Mouse (Mus musculus) heart, adult 10 weeks (tissue): ENCODE data around the gene Tmem181a. TPM values are rescaled to one million over a fixed set of nuclear protein-coding genes. Genes with fewer than 3 reads are reported as not detected.

Experiments used
- polyA plus RNA-seq: library from polyadenylated mRNA; stranded (reverse); fragments of 350-450 nt; fragmentation: Illumina TruSeq; extraction: RNeasy Lipid Tissue Mini Kit (QIAGEN cat#74804); gene quantifications from one replicate; pipeline ENCODE4 v1.2.3, GENCODE M21; 2014; ENCODE audit warnings: low read depth, low replicate concordance

Tmem181a gene
- polyA plus RNA-seq: 9.6 TPM

DNA sequence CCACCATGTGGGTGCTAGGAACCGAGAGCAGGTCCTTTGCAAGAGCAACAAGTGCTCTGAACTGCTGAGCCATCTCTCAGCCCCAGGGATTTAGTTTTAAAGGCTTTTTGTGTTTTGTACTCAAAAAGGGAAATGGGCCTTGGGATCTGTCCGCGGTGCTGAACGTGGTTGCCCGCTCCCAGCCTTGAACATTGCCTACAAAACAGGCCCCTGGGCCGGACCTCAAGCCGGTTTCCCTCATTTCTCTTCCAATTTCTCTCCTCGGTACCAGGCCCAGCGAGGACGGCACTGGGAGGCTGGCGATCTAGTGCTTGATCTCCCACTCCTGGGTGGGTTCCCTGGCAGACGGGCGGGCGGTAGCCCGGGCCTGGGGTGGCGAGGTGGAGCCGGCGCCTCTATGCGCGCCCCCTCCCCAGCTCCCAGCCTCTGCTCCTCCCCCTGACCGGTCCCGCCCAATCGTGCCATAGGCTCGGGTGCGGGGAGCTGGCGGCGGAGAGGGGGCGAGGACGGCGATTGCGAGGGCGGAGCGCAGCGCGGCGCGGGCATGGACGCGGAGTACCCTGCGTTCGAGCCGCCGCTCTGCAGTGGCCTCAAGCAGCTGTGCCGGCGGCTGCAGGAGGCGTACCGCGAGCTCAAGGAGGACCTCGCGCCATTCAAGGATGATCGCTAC lies at the start of gene Tmem181a:
Gene Tmem181a (plus strand): TSS at position 461 of the 670 bp plus-strand sequence.

DNA sequence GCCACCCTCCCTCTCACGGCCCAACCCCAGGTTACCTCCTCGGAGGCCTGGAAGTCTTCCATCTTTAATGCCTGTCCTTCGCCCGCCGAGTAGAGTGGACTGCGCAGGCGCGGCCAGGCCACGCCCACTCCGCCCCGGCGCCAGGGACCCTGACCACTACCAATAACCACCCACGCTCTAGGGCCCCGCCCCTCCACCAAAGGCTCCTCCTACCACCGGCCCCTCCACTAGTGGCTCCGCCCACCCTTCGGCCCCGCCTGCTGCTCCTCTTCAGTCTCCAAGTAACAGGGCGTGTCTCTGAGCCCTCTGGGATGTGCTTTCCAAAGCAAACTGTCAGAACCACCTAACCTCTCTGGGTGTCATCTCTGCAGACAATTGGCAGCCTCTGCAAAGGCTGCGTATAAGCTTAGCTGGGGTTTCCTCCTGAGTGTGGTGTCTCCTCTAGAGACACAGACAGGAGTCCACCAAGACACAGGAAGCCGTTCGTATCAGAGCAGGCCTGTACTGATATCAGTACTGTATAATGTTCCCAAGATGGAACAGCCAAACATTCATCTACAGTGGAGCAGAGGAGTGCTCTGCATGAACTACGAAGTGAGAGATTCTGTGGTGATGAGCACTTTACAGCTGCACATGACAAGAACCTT lies 60.8 kb downstream of the Tmem181a start, which contains the start of gene Dynlt1a:
Gene Dynlt1a (minus strand): TSS at position 162 of the 647 bp plus-strand sequence.

Other genes with a start within 250 kb of the Tmem181a start
- gene Serac1, start 177.1 kb upstream of the Tmem181a start, polyA plus RNA-seq: 10.0 TPM
- 54.6 TPM for gene Gtf2h5, start 177.1 kb upstream of the Tmem181a start, polyA plus RNA-seq
- 33.5 TPM for gene Tulp4, start 150.4 kb upstream of the Tmem181a start, polyA plus RNA-seq
- gene Dynlt1a, start 60.6 kb downstream of the Tmem181a start, polyA plus RNA-seq: 0.58 TPM
- gene Dynlt1b, start 173.3 kb downstream of the Tmem181a start, polyA plus RNA-seq: 45.4 TPM